Mouse (Mus musculus) liver, embryonic 15.5 days (tissue): ENCODE measurements around the gene Sema3g. TPM values are rescaled to one million over a fixed set of nuclear protein-coding genes. Genes with fewer than 3 reads are reported as not detected.

Source experiments
- ATAC-seq: fragments of 200-750 bp; cut with Nextera tagmentation; 2 replicates; pipeline ENCODE4 v1.8.0; 2017; ENCODE audit warnings: moderate number of reproducible peaks, mild to moderate bottlenecking, moderate library complexity; ENCODE audit not compliant: insufficient read depth
- H3K27ac ChIP-seq: fragments of 300-500 bp; sonication (generic); replicated peaks from 2 replicates; pipeline ENCODE4 v1.5.1; 2015; ENCODE audit warnings: mild to moderate bottlenecking, inconsistent platforms
- H3K27me3 ChIP-seq: fragments of 300-500 bp; sonication (generic); 2 replicates; pipeline ENCODE4 v1.6.1; 2015; ENCODE audit warnings: mild to moderate bottlenecking, inconsistent platforms
- H3K36me3 ChIP-seq: fragments of 300-500 bp; sonication (generic); replicated peaks from 2 replicates; pipeline ENCODE4 v1.6.1; 2015; ENCODE audit warnings: moderate library complexity, mild to moderate bottlenecking, inconsistent platforms
- H3K4me1 ChIP-seq: fragments of 300-500 bp; sonication (generic); replicated peaks from 2 replicates; pipeline ENCODE4 v1.6.1; 2015; ENCODE audit warnings: inconsistent platforms
- H3K4me2 ChIP-seq: fragments of 300-500 bp; sonication (generic); 2 replicates; pipeline ENCODE4 v1.6.1; 2015; ENCODE audit warnings: moderate library complexity, mild to moderate bottlenecking, inconsistent platforms
- H3K4me3 ChIP-seq: fragments of 300-500 bp; sonication (generic); replicated peaks from 2 replicates; pipeline ENCODE4 v1.5.1; 2015; ENCODE audit warnings: mild to moderate bottlenecking, inconsistent platforms
- H3K9ac ChIP-seq: fragments of 300-500 bp; sonication (generic); 2 replicates; pipeline ENCODE4 v1.6.1; 2015; ENCODE audit warnings: moderate library complexity, mild to moderate bottlenecking, inconsistent platforms
- H3K9me3 ChIP-seq: fragments of 300-500 bp; sonication (generic); replicated peaks from 2 replicates; pipeline ENCODE4 v1.6.1; 2016; ENCODE audit warnings: inconsistent platforms
- WGBS: fragments of 180-500 bp; shearing (Covaris S2); methylation state at CpG from one replicate; pipeline ENCODE4 v1.1.7; 2015; ENCODE audit warnings: mixed read lengths; ENCODE audit not compliant: insufficient replicate concordance; 5-methylcytosine and 5-hydroxymethylcytosine counted together
- polyA plus RNA-seq: library from polyadenylated mRNA; unstranded; fragments of >200 nt; fragmentation: Nextera tagmentation; extraction: Ambion mirVana; gene quantifications from 2 replicates; pipeline ENCODE4 v1.2.1, GENCODE M21; 2015

Sema3g gene
- polyA plus RNA-seq, 1 experiment from 2014 or later: 0.03 TPM

GRCm38 (mm10) chr14:31232404-31233069 is 14.9 kb downstream of the Sema3g start:
- Histone ChIP-seq H3K4me3 (no peak overlapping the region), H3K27ac (no peak overlapping the region), H3K9me3 (no peaks in the 10 kb centered on the region), H3K27me3 (peaks cover 37% of the 10 kb centered on the region), H3K4me1 (peaks cover 19% of the 10 kb centered on the region; the same call in 1 of the 2 replicates), H3K4me2 (no peak overlapping the region), H3K9ac (no peak overlapping the region), H3K36me3 (no peaks in the 10 kb centered on the region)
- 59% methylated on average over 13 of the region's 13 CpGs for WGBS
- ATAC-seq: no peak; the same call in 1 of the 2 replicates

GRCm38 (mm10) chr14:31233070-31233995 is 15.7 kb downstream of the Sema3g start:
- Histone ChIP-seq H3K36me3 (no peaks in the 10 kb centered on the region), H3K4me3 (no peak overlapping the region), H3K9me3 (no peaks in the 10 kb centered on the region), H3K9ac (no peak overlapping the region), H3K27ac (no peak overlapping the region), H3K4me1 (peaks cover 19% of the 10 kb centered on the region; the same call in 1 of the 2 replicates), H3K27me3 (peaks cover 30% of the 10 kb centered on the region), H3K4me2 (no peak overlapping the region)
- 0 out of 2 replicates have a peak, but pooled peaks have one; percentile 27 for ATAC-seq
- 43% methylated on average over 14 of the region's 14 CpGs for WGBS

GRCm38 (mm10) chr14:31233996-31234591 is 16.4 kb downstream of the Sema3g start:
- Histone ChIP-seq H3K27ac (no peak overlapping the region), H3K9ac (no peak overlapping the region), H3K36me3 (no peaks in the 10 kb centered on the region), H3K27me3 (peaks cover 26% of the 10 kb centered on the region), H3K4me3 (no peak overlapping the region), H3K9me3 (no peaks in the 10 kb centered on the region), H3K4me2 (no peak overlapping the region), H3K4me1 (0 out of 2 replicates have a peak, but pooled peaks cover 13% of the 10 kb centered on the region)
- no peak for ATAC-seq
- WGBS: 10% methylated on average over 11 of the region's 11 CpGs

DNA sequence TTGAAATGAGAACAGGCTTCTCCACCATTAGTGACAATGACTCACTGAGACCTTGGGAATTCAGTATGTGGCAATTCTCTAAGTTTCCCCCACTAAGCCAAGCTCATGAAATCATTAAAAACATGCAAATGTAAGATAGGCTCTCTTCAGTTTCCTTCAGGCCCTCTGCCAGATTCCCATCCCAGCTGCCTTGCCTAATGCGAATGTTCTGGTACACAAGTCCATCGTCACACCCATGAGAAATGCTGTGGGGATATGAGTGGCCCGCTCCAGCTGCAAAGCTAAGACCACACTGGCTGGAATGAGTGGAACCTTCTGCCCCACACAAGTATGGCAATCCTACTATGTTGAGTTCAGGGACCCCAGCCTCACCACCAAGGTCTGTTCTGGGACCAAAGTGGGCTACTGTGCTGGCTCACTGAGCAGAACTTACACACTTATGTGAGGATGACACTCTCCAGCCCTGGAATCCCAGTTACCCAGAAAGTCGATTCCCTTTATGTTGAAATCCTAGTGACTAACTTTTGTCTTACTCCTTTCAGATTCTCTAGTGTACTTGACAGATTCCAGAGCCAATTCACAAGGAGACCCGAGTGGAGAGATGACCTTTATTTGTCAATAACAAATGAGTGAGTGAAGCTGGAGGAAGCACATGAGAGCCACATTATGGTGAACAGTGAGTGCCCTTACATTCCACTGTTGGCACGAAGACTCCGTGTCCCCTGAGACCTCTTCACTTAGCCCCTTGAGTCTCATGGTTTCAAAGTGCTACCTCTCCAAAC is 19.6 kb downstream of the Sema3g start:
- Histone ChIP-seq H3K4me1 (0 out of 2 replicates have a peak, but pooled peaks cover 13% of the 10 kb centered on the region), H3K9me3 (no peaks in the 10 kb centered on the region)
- ATAC-seq: no peak

DNA sequence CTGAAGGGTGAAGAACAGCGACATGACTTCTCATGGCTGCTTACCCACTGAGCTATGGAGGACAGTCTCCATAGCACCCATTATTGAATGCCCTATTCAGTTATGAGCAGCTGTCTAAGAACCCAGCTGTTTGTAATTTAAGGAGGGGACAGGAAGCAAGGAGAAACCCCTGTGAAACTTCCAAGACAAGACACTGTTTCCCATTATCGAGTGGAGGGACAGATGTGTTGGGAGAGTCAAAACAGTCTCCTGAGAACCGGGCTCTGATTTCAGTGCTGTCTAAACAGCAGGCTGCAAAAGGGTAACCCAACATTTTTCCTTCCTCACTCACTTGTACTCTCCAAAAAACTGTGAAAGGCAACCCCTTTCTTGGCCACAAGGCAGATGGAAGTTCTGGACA is 22.9 kb downstream of the Sema3g start:
- Histone ChIP-seq H3K27me3 (no peaks in the 10 kb centered on the region), H3K9ac (no peak overlapping the region), H3K9me3 (no peaks in the 10 kb centered on the region), H3K4me2 (no peak overlapping the region), H3K4me1 (no peaks in the 10 kb centered on the region), H3K36me3 (no peaks in the 10 kb centered on the region), H3K27ac (no peak overlapping the region), H3K4me3 (no peak overlapping the region)
- ATAC-seq: no peak
- whole genome bisulfite sequencing: 56% methylated on average over 3 of the region's 3 CpGs

More for the DNA sequence above, 19.6 kb downstream of the Sema3g start:
- H3K27me3 ChIP-seq: peaks cover 13% of the 10 kb centered on the region
- WGBS: 77% methylated on average over 7 of the region's 7 CpGs
- H3K36me3 ChIP-seq: no peaks in the 10 kb centered on the region
- H3K9ac ChIP-seq: no peak overlapping the region
- no peak overlapping the region for H3K4me2 ChIP-seq
- H3K4me3 ChIP-seq: no peak overlapping the region
- H3K27ac ChIP-seq: no peak overlapping the region

DNA sequence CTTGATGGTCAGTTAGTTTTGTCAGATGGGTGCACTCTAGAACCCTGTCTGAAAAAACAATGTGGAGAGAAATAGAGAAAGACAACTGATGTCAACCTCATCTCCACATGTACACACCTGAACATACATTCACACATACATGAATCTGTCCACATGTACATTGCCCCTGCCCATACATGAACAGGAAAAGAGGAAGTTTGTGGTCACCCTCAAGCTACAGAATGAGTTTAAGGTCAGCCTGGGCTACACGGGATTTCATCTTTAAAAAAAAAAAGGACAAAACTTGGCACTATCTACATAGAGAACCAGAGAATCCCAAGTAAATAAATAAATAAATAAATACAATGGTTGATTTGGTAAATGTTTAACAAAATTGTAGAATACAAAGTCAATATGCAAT is 27.1 kb downstream of the Sema3g start:
- 22% methylated on average over 1 of the region's 1 CpGs for WGBS
- Histone ChIP-seq H3K4me3 (no peak overlapping the region), H3K4me1 (peaks cover 5% of the 10 kb centered on the region), H3K4me2 (no peak overlapping the region), H3K27ac (no peak overlapping the region), H3K9ac (no peak overlapping the region), H3K36me3 (no peaks in the 10 kb centered on the region), H3K27me3 (no peaks in the 10 kb centered on the region), H3K9me3 (no peaks in the 10 kb centered on the region)
- ATAC-seq: no peak

- H3K27me3 ChIP-seq: no peaks in the 10 kb centered on the region
- no peaks in the 10 kb centered on the region for H3K9me3 ChIP-seq
- peaks cover 14% of the 10 kb centered on the region for H3K4me1 ChIP-seq
- no peak overlapping the region for H3K4me2 ChIP-seq
- no peak overlapping the region for H3K4me3 ChIP-seq
- no peaks in the 10 kb centered on the region for H3K36me3 ChIP-seq
- no peak overlapping the region for H3K9ac ChIP-seq
- no peak overlapping the region for H3K27ac ChIP-seq
- 76% methylated on average over 1 of the region's 1 CpGs for WGBS
- ATAC-seq: no peak
These were observed 28.3 kb downstream of the Sema3g start for GRCm38 (mm10) chr14:31245946-31246345.

GRCm38 (mm10) chr14:31248396-31248795 is 30.7 kb downstream of the Sema3g start:
- no peak overlapping the region for H3K4me3 ChIP-seq
- no peaks in the 10 kb centered on the region for H3K27me3 ChIP-seq
- H3K4me2 ChIP-seq: no peak overlapping the region
- WGBS: 78% methylated on average over 6 of the region's 6 CpGs
- H3K9me3 ChIP-seq: no peaks in the 10 kb centered on the region
- H3K9ac ChIP-seq: no peak overlapping the region
- H3K4me1 ChIP-seq: peaks cover 23% of the 10 kb centered on the region
- no peak overlapping the region for H3K27ac ChIP-seq
- no peak for ATAC-seq
- peaks cover 8% of the 10 kb centered on the region for H3K36me3 ChIP-seq

DNA sequence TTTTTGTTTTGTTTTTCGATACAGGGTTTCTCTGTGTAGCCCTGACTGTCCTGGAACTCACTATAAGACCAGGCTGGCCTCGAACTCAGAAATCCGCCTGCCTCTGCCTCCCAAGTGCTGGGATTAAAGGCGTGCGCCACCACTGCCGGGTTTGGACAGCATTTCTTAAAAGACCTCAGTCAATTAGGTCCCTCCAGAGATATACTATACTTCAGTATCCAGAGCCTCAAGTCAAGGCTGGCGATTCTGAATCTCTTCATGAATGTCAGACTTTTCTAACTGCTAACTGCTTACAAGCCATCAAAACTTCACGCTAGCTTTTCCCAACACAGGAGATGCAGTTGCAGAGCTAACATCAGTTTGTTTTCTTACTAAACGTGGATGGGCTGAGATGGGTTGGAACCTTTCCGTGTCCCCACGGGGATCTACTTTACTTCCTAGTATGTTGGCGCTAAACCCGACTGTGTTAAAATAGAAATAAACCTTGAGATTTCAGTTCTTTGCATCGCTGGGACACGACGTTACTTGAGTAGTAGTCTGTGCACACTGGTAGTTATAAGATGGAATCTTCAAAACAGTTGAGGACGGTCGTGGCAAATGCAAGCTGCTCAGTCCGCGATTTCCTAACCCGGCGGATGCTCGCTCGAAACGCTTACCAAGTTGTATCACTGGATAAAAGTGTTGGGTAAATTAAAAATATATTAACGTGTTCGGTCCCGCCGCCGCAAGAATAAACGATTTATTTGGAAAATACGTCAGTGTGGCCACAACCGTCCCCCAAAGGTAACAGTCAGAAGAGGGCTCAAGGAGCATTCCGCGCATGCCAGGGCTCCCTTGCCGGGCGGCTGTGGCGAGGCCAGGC is 32.8 kb downstream of the Sema3g start:
- Histone ChIP-seq H3K9ac (peak overlapping the region; percentile 75), H3K9me3 (no peaks in the 10 kb centered on the region), H3K4me2 (peak overlapping the region; percentile 82), H3K27ac (peak overlapping the region; percentile 89), H3K4me3 (peak overlapping the region; percentile 98), H3K27me3 (no peaks in the 10 kb centered on the region), H3K4me1 (peaks cover 23% of the 10 kb centered on the region), H3K36me3 (peaks cover 28% of the 10 kb centered on the region)
- 12% methylated on average over 38 of the region's 38 CpGs for WGBS
- peak; percentile 83 for ATAC-seq

DNA sequence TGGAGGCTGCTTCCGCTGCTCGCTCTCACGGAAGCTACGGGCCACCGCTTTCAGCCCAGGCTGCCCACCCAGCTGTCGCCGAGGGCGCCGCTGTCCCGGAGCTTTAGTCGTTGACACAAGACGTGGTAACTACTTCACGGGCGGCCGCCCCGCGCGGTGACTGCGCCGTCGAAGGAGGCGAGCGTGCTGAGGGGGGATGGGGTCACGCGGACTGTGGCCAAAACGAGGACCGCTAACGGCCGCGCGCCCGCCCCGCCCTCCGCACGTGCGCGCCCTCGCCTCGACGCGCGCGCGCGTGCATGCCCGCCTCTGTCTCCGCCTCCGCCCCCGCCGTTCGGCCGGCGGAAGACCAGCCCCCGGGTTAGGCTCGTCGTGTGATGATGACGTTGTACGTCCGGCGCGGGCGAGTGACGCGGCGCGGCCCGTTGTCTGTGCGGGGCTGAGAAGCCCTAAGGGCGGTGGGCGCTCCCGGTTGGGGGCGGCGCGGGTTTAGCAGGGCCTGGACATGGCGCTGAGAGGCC is 33.5 kb downstream of the Sema3g start, which contains the start of the genes Phf7 and Bap1:
Phf7 (minus strand) TSS at position 234 of the 521 bp plus-strand sequence.
Bap1 (plus strand) TSS at position 367 of the 521 bp plus-strand sequence.
- peak; percentile 89 for ATAC-seq
- H3K27ac ChIP-seq: peak within 1 kb of the TSS; percentile 89
- no peaks in the 10 kb centered on the region for H3K27me3 ChIP-seq
- H3K4me1 ChIP-seq: peaks cover 23% of the 10 kb centered on the region
- peaks cover 35% of the 10 kb centered on the region for H3K36me3 ChIP-seq
- under 1% methylated on average over 75 of the region's 75 CpGs for WGBS
- H3K4me2 ChIP-seq: peak within 1 kb of the TSS; percentile 82
- H3K9me3 ChIP-seq: no peaks in the 10 kb centered on the region
- H3K9ac ChIP-seq: peak within 1 kb of the TSS; percentile 96
- H3K4me3 ChIP-seq: peak within 1 kb of the TSS; percentile 98
